Mouse (Mus musculus) small intestine, adult 2 months (tissue): Measurements from ENCODE around the gene Gm10139. TPM values are rescaled to one million over a fixed set of nuclear protein-coding genes. Genes with fewer than 3 reads are reported as not detected.
"Not testable (repeated sequence)": the region's sequence is repeated elsewhere in the genome, so short reads cannot be mapped to it uniquely, and the experiment has no call there.

ENCODE experiments used
- H3K27ac ChIP-seq: fragments of 200-500 bp; 2 replicates; pipeline ENCODE4 v1.5.1; 2012; ENCODE audit warnings: low read depth, low read length, control low read depth, inconsistent platforms; ENCODE audit not compliant: insufficient read depth
- H3K27me3 ChIP-seq: fragments of 200-500 bp; 2 replicates; pipeline ENCODE4 v1.6.1; 2012; ENCODE audit warnings: mild to moderate bottlenecking, moderate library complexity, low read length, inconsistent platforms; ENCODE audit not compliant: control insufficient read depth, insufficient read depth
- H3K36me3 ChIP-seq: fragments of 200-500 bp; 2 replicates; pipeline ENCODE4 v1.6.1; 2012; ENCODE audit warnings: mild to moderate bottlenecking, low read length, control low read depth, inconsistent platforms; ENCODE audit not compliant: control insufficient read depth, insufficient read depth
- H3K4me1 ChIP-seq: fragments of 200-500 bp; 2 replicates; pipeline ENCODE4 v1.6.1; 2012; ENCODE audit warnings: low read length, inconsistent platforms, mixed read lengths; ENCODE audit not compliant: control insufficient read depth, insufficient read depth, insufficient read length
- H3K4me3 ChIP-seq: fragments of 200-500 bp; 2 replicates; pipeline ENCODE4 v1.5.1; 2012; ENCODE audit warnings: low read depth, mild to moderate bottlenecking, control low read depth, inconsistent platforms, low read length, moderate library complexity
- WGBS: fragments of 180-500 bp; shearing (Covaris S2); methylation state at CpG from one replicate; pipeline ENCODE4 v1.1.7; 2018; 5-methylcytosine and 5-hydroxymethylcytosine counted together
- polyA plus RNA-seq: library from polyadenylated mRNA; depleted of rRNA; stranded (reverse); fragments of >200 nt; gene quantifications from 2 replicates; pipeline ENCODE4 v1.2.3, GENCODE M21; 2012; rRNA removed

The Gm10139 gene
- not detected in 2 replicates for polyA plus RNA-seq

- not testable (repeated sequence) for H3K36me3 ChIP-seq, H3K27me3 ChIP-seq, H3K4me3 ChIP-seq, H3K27ac ChIP-seq, H3K4me1 ChIP-seq
- 67% methylated on average over 1 of the region's 3 CpGs for WGBS
Measured at GRCm38 (mm10) chr13:65512378-65512777, at the start of gene Gm10139. Gene Gm10139, plus strand, starts transcription at chr13:65512678.

- not testable (repeated sequence) for H3K27ac ChIP-seq, H3K4me3 ChIP-seq, H3K36me3 ChIP-seq, H3K27me3 ChIP-seq, H3K4me1 ChIP-seq
- 64% methylated on average over 4 of the region's 4 CpGs for whole genome bisulfite sequencing
Measured at GRCm38 (mm10) chr13:65557636-65558035, 45.2 kb downstream of the Gm10139 start.

Other genes with a start within 250 kb of the Gm10139 start
- 2.5 and 6.9 TPM in 2 replicates for gene Zfp369, start 233.9 kb upstream of the Gm10139 start, polyA plus RNA-seq